Mouse (Mus musculus) MEL (cell line): Measurements from ENCODE around the gene Atp6v1e2. TPM values are rescaled to one million over a fixed set of nuclear protein-coding genes. Genes with fewer than 3 reads are reported as not detected.

Source experiments
- DNase-seq: peaks from one replicate; pipeline ENCODE4 v3.0.0; 2011; ENCODE audit warnings: low read depth, low spot score
- H3K27ac ChIP-seq: 2 replicates; pipeline ENCODE4 v1.5.1; 2012; ENCODE audit warnings: low read depth, mild to moderate bottlenecking, control low read depth, low read length, moderate library complexity; ENCODE audit not compliant: control insufficient read depth
- H3K27me3 ChIP-seq, 2 experiments: fragments of 150-350 bp in 1 of 2; sonication (generic) in 1 of 2; 2 replicates each; pipeline ENCODE4 v1.6.1; 2012; ENCODE audit warnings: low read length in 2 of 2, mild to moderate bottlenecking in 2 of 2, improper control_type of control experiment in 1 of 2, moderate library complexity in 1 of 2; ENCODE audit not compliant: insufficient read depth in 2 of 2, control insufficient read depth in 1 of 2
- H3K36me3 ChIP-seq, 2 experiments: 2 replicates each; pipeline ENCODE4 v1.6.1; 2012 to 2014; ENCODE audit warnings: low read length in 2 of 2, improper control_type of control experiment in 1 of 2, inconsistent platforms in 1 of 2, mild to moderate bottlenecking in 1 of 2; ENCODE audit not compliant: insufficient read depth in 2 of 2, control insufficient read depth in 1 of 2
- H3K4me1 ChIP-seq, 2 experiments: fragments of 150-350 bp in 1 of 2; sonication (generic) in 1 of 2; 2 replicates each; pipeline ENCODE4 v1.6.1; 2012; ENCODE audit warnings: low read length in 2 of 2, improper control_type of control experiment in 1 of 2, mild to moderate bottlenecking in 1 of 2; ENCODE audit not compliant: insufficient read depth in 2 of 2, control insufficient read depth in 1 of 2
- H3K4me3 ChIP-seq, 2 experiments: fragments of 150-350 bp in 1 of 2; sonication (generic) in 1 of 2; 2 replicates each; pipeline ENCODE4 v1.5.1; 2012; ENCODE audit warnings: low read depth in 2 of 2, low read length in 2 of 2, mild to moderate bottlenecking in 2 of 2, moderate library complexity in 2 of 2, control low read depth in 1 of 2, improper control_type of control experiment in 1 of 2; ENCODE audit not compliant: control insufficient read depth in 1 of 2, insufficient read depth in 1 of 2
- H3K79me2 ChIP-seq: 2 replicates; pipeline ENCODE4 v1.6.1; 2012; ENCODE audit warnings: mild to moderate bottlenecking, low read length, moderate library complexity; ENCODE audit not compliant: control insufficient read depth, poor library complexity, insufficient read depth
- H3K9ac ChIP-seq: 2 replicates; pipeline ENCODE4 v1.6.1; 2012; ENCODE audit warnings: low read depth, mild to moderate bottlenecking, control low read depth, low read length, moderate library complexity; ENCODE audit not compliant: control insufficient read depth, poor library complexity, severe bottlenecking
- H3K9me3 ChIP-seq: fragments of 150-350 bp; sonication (generic); replicated peaks from 2 replicates; pipeline ENCODE4 v1.6.1; 2012; ENCODE audit warnings: mild to moderate bottlenecking, low read length, improper control_type of control experiment, moderate library complexity; ENCODE audit not compliant: insufficient read depth
- BHLHE40 ChIP-seq: IDR thresholded peaks from 2 replicates; pipeline ENCODE4 v1.6.1; 2012; ENCODE audit warnings: low read depth, mild to moderate bottlenecking, inconsistent platforms, low read length, improper control_type of control experiment, borderline replicate concordance
- CHD1 ChIP-seq: IDR thresholded peaks from 2 replicates; pipeline ENCODE4 v1.6.1; 2012; ENCODE audit warnings: low read depth, mild to moderate bottlenecking, inconsistent platforms, low read length, improper control_type of control experiment
- CTCF ChIP-seq, 3 experiments: IDR thresholded peaks in 2 of 3; conservative IDR thresholded peaks in 1 of 3; 2 replicates each; pipeline ENCODE4 v1.5.1; 2011 to 2012; ENCODE audit warnings: low read length in 3 of 3, low read depth in 2 of 3, mild to moderate bottlenecking in 2 of 3, improper control_type of control experiment in 1 of 3, inconsistent platforms in 1 of 3, mixed read lengths in 1 of 3, moderate library complexity in 1 of 3; ENCODE audit not compliant: control insufficient read depth in 1 of 3, insufficient read depth in 1 of 3, poor library complexity in 1 of 3, severe bottlenecking in 1 of 3
- ELF1 ChIP-seq: IDR thresholded peaks from 2 replicates; pipeline ENCODE4 v1.6.1; 2014; ENCODE audit warnings: low read depth, mild to moderate bottlenecking, inconsistent platforms, low read length, improper control_type of control experiment, moderate library complexity
- EP300 ChIP-seq, 2 experiments: IDR thresholded peaks; 2 replicates each; pipeline ENCODE4 v1.6.1; 2011; ENCODE audit warnings: improper control_type of control experiment in 2 of 2, low read length in 2 of 2, low read depth in 1 of 2, mild to moderate bottlenecking in 1 of 2
- ETS1 ChIP-seq: IDR thresholded peaks from 2 replicates; pipeline ENCODE4 v1.6.1; 2012; ENCODE audit warnings: low read depth, mild to moderate bottlenecking, inconsistent platforms, low read length, improper control_type of control experiment, moderate library complexity
- GABPA ChIP-seq: IDR thresholded peaks from 2 replicates; pipeline ENCODE4 v1.6.1; 2012; ENCODE audit warnings: low read depth, mild to moderate bottlenecking, inconsistent platforms, low read length, improper control_type of control experiment, moderate library complexity
- GATA1 ChIP-seq: IDR thresholded peaks from 2 replicates; pipeline ENCODE4 v1.6.1; 2011; ENCODE audit warnings: low read depth, low read length, improper control_type of control experiment
- JUND ChIP-seq: IDR thresholded peaks from 2 replicates; pipeline ENCODE4 v1.6.1; 2011; ENCODE audit warnings: low read depth, mild to moderate bottlenecking, improper control_type of control experiment, low read length
- MAFK ChIP-seq: IDR thresholded peaks from 2 replicates; pipeline ENCODE4 v1.6.1; 2011; ENCODE audit warnings: low read depth, mild to moderate bottlenecking, low read length, improper control_type of control experiment, borderline replicate concordance
- MAX ChIP-seq: IDR thresholded peaks from 2 replicates; pipeline ENCODE4 v1.6.1; 2011; ENCODE audit warnings: low read length, improper control_type of control experiment
- MAZ ChIP-seq: IDR thresholded peaks from 2 replicates; pipeline ENCODE4 v1.6.1; 2012; ENCODE audit warnings: low read depth, mild to moderate bottlenecking, inconsistent platforms, low read length, improper control_type of control experiment
- MEF2A ChIP-seq: IDR thresholded peaks from 2 replicates; pipeline ENCODE4 v1.6.1; 2014; ENCODE audit warnings: low read depth, mild to moderate bottlenecking, inconsistent platforms, low read length, improper control_type of control experiment; ENCODE audit not compliant: poor library complexity, insufficient replicate concordance, severe bottlenecking; ENCODE audit errors: extremely low read depth
- MXI1 ChIP-seq: IDR thresholded peaks from 2 replicates; pipeline ENCODE4 v1.6.1; 2011; ENCODE audit warnings: mild to moderate bottlenecking, low read depth, low read length, improper control_type of control experiment
- MYB ChIP-seq: IDR thresholded peaks from 2 replicates; pipeline ENCODE4 v1.6.1; 2011; ENCODE audit warnings: mild to moderate bottlenecking, low read depth, low read length, improper control_type of control experiment
- MYC ChIP-seq: IDR thresholded peaks from 2 replicates; pipeline ENCODE4 v1.6.1; 2011; ENCODE audit warnings: low read depth, mild to moderate bottlenecking, low read length, improper control_type of control experiment, moderate library complexity
- NRF1 ChIP-seq: IDR thresholded peaks from 2 replicates; pipeline ENCODE4 v1.6.1; 2014; ENCODE audit warnings: low read depth, mild to moderate bottlenecking, inconsistent platforms, low read length, improper control_type of control experiment, moderate library complexity; ENCODE audit not compliant: poor library complexity, insufficient read depth, severe bottlenecking
- POLR2A ChIP-seq, 2 experiments: IDR thresholded peaks; 2 replicates each; pipeline ENCODE4 v1.6.1; 2011 to 2012; ENCODE audit warnings: low read length in 2 of 2, mild to moderate bottlenecking in 2 of 2, control low read depth in 1 of 2, improper control_type of control experiment in 1 of 2, low read depth in 1 of 2, moderate library complexity in 1 of 2; ENCODE audit not compliant: control insufficient read depth in 1 of 2, insufficient read depth in 1 of 2, poor library complexity in 1 of 2
- POLR2AphosphoS2 ChIP-seq: IDR thresholded peaks from 2 replicates; pipeline ENCODE4 v1.6.1; 2011; ENCODE audit warnings: low read length, improper control_type of control experiment
- POLR2AphosphoS5 ChIP-seq: IDR thresholded peaks from 2 replicates; pipeline ENCODE4 v1.6.1; 2012; ENCODE audit warnings: low read depth, borderline replicate concordance, mild to moderate bottlenecking, inconsistent platforms, low read length, moderate library complexity, mixed read lengths
- RAD21 ChIP-seq: IDR thresholded peaks from 2 replicates; pipeline ENCODE4 v1.6.1; 2011; ENCODE audit warnings: mild to moderate bottlenecking, low read depth, low read length, improper control_type of control experiment
- RCOR1 ChIP-seq: IDR thresholded peaks from 2 replicates; pipeline ENCODE4 v1.6.1; 2012; ENCODE audit warnings: low read depth, mild to moderate bottlenecking, inconsistent platforms, low read length, improper control_type of control experiment
- SIN3A ChIP-seq: IDR thresholded peaks from 2 replicates; pipeline ENCODE4 v1.6.1; 2012; ENCODE audit warnings: low read length, improper control_type of control experiment, inconsistent platforms
- SMC3 ChIP-seq: IDR thresholded peaks from 2 replicates; pipeline ENCODE4 v1.6.1; 2011; ENCODE audit warnings: low read depth, low read length, improper control_type of control experiment
- TAL1 ChIP-seq: IDR thresholded peaks from 2 replicates; pipeline ENCODE4 v1.6.1; 2012; ENCODE audit warnings: mild to moderate bottlenecking, inconsistent platforms, low read length, moderate library complexity, mixed read lengths
- TBP ChIP-seq: IDR thresholded peaks from 2 replicates; pipeline ENCODE4 v1.8.0; 2011; ENCODE audit warnings: low read depth, low read length, improper control_type of control experiment
- TCF12 ChIP-seq: IDR thresholded peaks from 2 replicates; pipeline ENCODE4 v1.6.1; 2014; ENCODE audit warnings: low read depth, mild to moderate bottlenecking, inconsistent platforms, low read length, improper control_type of control experiment, moderate library complexity
- ZC3H11A ChIP-seq: IDR thresholded peaks from 2 replicates; pipeline ENCODE4 v1.6.1; 2012; ENCODE audit warnings: low read depth, mild to moderate bottlenecking, inconsistent platforms, low read length, improper control_type of control experiment
- ZMIZ1 ChIP-seq: IDR thresholded peaks from 2 replicates; pipeline ENCODE4 v1.6.1; 2012; ENCODE audit warnings: low read depth, mild to moderate bottlenecking, inconsistent platforms, low read length, improper control_type of control experiment, moderate library complexity
- ZNF384 ChIP-seq: IDR thresholded peaks from 2 replicates; pipeline ENCODE4 v1.6.1; 2012; ENCODE audit warnings: low read depth, mild to moderate bottlenecking, inconsistent platforms, low read length, improper control_type of control experiment
- polyA plus RNA-seq, 2 experiments: library from polyadenylated mRNA; stranded (reverse) in 1 of 2; unstranded in 1 of 2; fragments of >175 nt in 1 of 2; fragments of >200 nt in 1 of 2; gene quantifications; 2 replicates each; pipeline versions ENCODE4 v1.2.1 to v1.2.4; 2012; ENCODE audit warnings: low replicate concordance in 2 of 2, low read depth in 1 of 2; ENCODE audit not compliant: insufficient read length in 2 of 2, insufficient read depth in 1 of 2, missing spikeins in 1 of 2
- total RNA-seq: library from RNA; depleted of rRNA; stranded (reverse); fragments of 300-350 nt; gene quantifications from 2 replicates; pipeline ENCODE4 v1.2.3, GENCODE M21; 2012

Atp6v1e2 gene
- total and polyA plus RNA-seq, 3 experiments = not detected

DNA sequence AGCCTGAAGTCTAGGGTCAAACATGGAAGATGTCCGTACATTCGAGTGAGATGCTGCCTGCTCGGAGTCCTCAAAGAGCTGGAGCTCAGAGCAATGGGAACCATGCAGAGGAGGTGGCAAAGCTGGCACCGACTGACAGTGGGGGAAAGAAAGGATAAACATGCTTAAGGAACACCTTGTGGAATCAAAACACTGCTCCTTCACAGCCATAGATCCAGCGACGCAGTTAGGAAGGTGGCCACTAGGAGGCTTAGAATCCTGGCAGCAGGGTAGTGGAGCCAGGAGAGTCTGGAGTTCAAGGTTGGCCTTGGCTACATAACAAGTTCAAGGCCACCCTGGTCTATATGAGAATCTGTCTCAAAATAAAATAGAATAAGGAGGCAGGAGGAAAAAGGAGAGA lies 41.1 kb downstream of the Atp6v1e2 start:
- TF ChIP-seq CTCF (IDR thresholded peaks at IDR 0.05 in 2 of 3, conservative IDR thresholded peaks at IDR 0.05 in 1 of 3; ENCODE audit: control insufficient read depth in 1 of 3, insufficient read depth in 1 of 3, low read depth in 2 of 3, low read length in 3 of 3, poor library complexity in 1 of 3, severe bottlenecking in 1 of 3) = peak in 1 of 3 experiments; percentile 30; a peak in 3 of 6 replicates
- no peak for TF ChIP-seq ZMIZ1
- TF ChIP-seq POLR2AphosphoS5 = no peak
- no peak for TF ChIP-seq JUND
- TF ChIP-seq, all 39 proteins: peak for 1
- Histone ChIP-seq H3K27ac (no peak overlapping the region), H3K4me1 (peaks cover 0 to under 1% of the 10 kb centered on the region in 2 experiments; a peak in 2 of 4 replicates), H3K9ac (no peak overlapping the region), H3K9me3 (no peaks in the 10 kb centered on the region), H3K4me3 (no peak overlapping the region), H3K36me3 (no peaks in the 10 kb centered on the region), H3K27me3 (no peaks in the 10 kb centered on the region), H3K79me2 (no peaks in the 10 kb centered on the region)
- peak; percentile 24 for DNase-seq

DNA sequence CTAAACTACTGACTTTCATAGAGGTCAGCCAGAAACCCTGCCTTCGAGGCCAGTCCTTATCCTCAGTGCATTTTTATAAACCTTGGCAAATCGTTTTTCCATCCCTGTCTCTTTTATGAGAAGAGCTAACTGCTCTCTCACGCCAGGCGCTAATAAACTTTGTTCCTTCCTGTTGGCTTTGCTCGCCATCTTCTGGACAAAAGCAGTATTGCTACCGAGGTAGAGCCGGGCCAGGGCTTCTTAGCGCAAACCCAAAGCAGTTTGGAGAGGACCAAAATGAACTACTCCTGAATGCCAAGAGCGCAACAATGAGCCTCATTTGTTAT lies 41.6 kb downstream of the Atp6v1e2 start:
- DNase-seq = peak; percentile 83
- no peaks in the 10 kb centered on the region; a peak in 2 of 4 replicates for H3K4me1 ChIP-seq
- H3K27me3 ChIP-seq = no peaks in the 10 kb centered on the region
- no peak for TF ChIP-seq ELF1
- TF ChIP-seq SMC3 = peak; percentile 92
- TF ChIP-seq MYB = no peak
- TF ChIP-seq ETS1 = no peak
- no peak for TF ChIP-seq MAX
- no peak for TF ChIP-seq POLR2AphosphoS2
- TF ChIP-seq ZNF384 = no peak
- TF ChIP-seq SIN3A = peak; percentile 46
- no peak for TF ChIP-seq TAL1
- TF ChIP-seq GABPA = no peak
- TF ChIP-seq TCF12 = no peak
- no peak for TF ChIP-seq CHD1
- no peak for TF ChIP-seq ZMIZ1
- TF ChIP-seq RAD21 = peak; percentile 99
- TF ChIP-seq MAFK = no peak
- TF ChIP-seq MEF2A = no peak
- TF ChIP-seq ZC3H11A = peak; percentile 95
- no peak for TF ChIP-seq RCOR1
- TF ChIP-seq MXI1 = no peak
- no peak for TF ChIP-seq MAZ
- TF ChIP-seq CTCF (IDR thresholded peaks at IDR 0.05 in 2 of 3, conservative IDR thresholded peaks at IDR 0.05 in 1 of 3; ENCODE audit: control insufficient read depth in 1 of 3, insufficient read depth in 1 of 3, low read depth in 2 of 3, low read length in 3 of 3, poor library complexity in 1 of 3, severe bottlenecking in 1 of 3) = peak; percentile 81 to 98 (median 91)
- 0 out of 2 replicates have a peak, but pooled peaks have one; percentile 8 for TF ChIP-seq NRF1
- no peak for TF ChIP-seq EP300 (IDR thresholded peaks at IDR 0.05; ENCODE audit: low read depth in 1 of 2, low read length in 2 of 2)
- no peak for TF ChIP-seq POLR2A (IDR thresholded peaks at IDR 0.05; ENCODE audit: control insufficient read depth in 1 of 2, insufficient read depth in 1 of 2, low read depth in 1 of 2, low read length in 2 of 2, poor library complexity in 1 of 2)
- TF ChIP-seq BHLHE40 = no peak
- TF ChIP-seq TBP = no peak
- no peak for TF ChIP-seq GATA1
- TF ChIP-seq POLR2AphosphoS5 = no peak
- TF ChIP-seq MYC = no peak
- no peaks in the 10 kb centered on the region for H3K36me3 ChIP-seq
- H3K4me3 ChIP-seq = 0 out of 4 replicates have a peak overlapping the region, but pooled peaks of 1 of the 2 experiments have one; percentile 21
- no peaks in the 10 kb centered on the region for H3K9me3 ChIP-seq
- 0 out of 2 replicates have a peak overlapping the region, but pooled peaks have one; percentile 30 for H3K9ac ChIP-seq
- no peak overlapping the region for H3K27ac ChIP-seq
- H3K79me2 ChIP-seq = no peaks in the 10 kb centered on the region
